Mouse (Mus musculus): ENCODE results near the gene Rgs16. TPM values are rescaled to one million over a fixed set of nuclear protein-coding genes. Genes with fewer than 3 reads are reported as not detected.

The Rgs16 gene
- polyA plus RNA-seq, 1 experiment, result 0.44 TPM

DNA sequence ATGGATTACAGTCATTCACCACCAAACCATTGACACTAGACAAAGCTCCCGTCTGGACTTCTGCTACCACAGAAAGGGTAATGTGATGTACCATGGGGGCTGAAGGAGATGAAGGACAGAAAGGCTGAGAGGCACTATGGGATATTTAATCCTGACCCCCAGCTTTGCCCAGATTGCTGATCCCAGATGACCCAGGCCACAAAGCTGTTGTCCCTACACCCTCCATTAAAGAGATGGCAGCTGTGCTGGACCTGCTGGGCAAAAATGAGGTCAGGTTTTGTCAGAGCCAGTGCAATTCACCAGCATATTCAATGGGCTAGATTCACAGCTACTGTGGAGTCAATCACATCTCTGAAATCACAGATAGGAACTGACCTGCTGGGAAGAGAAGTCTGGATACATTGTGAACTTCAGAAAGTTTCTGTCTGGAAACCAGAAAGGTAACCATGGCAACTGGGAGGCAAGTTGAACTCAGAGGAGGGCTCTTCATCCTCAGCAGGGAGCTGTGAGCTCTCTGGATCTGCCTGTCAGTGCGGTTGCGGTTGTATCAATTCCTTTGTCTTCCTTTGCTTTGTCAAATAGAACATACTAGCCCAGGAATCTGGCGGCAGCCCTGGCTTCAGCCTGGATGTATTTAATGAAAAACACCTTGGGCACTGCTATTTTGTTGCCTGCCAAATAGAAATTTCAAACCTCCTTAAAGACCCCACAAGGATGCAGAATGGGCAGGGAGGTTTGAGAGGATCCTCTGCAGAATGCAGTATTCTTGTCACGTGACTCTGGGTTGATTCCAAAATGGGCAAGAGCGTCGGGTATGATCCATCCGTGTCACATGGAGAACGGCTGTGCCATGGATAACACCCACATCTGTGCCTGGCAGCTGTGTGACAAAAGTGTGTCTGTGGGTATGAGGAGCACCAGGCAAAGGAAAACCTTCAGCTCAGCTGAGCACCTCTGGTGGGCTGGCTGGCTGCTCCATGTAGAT lies 2.8 kb upstream of the Rgs16 start:
- Histone ChIP-seq H3K4me1 (ENCODE audit: control insufficient read depth, insufficient read depth, insufficient read length, low read length) (no peaks in the 10 kb centered on the region), H3K27ac (replicated peaks; ENCODE audit: low read depth, low read length) (no peak overlapping the region), H3K4me3 (ENCODE audit: insufficient read depth, low read depth, low read length) (no peak overlapping the region)

DNA sequence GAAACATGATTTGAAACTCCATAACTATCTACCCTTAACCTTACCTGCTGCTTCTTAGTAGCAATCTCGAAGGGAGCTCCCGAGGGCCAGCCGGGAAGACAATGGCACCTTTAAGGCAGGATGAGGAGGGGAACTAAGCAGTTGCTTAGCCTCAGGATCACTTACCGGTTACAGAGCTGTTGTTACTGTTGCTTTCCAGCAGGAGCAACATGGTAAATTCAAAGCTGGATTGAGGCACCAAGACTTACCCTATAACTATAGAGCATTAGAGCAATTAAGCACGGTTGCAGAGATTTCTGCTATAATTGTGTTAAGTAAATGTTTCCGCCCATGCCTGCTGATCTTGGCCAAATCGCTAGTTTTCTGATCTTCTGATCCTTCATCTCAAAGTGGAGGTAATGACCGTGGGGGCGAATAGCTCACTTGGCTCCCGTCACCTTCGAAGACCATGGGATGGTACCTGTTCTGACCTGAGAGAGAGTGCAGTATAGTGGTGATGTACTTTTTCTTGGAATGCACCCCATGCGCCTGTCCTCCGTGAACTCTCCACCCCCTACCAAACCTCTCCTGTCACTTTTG lies 623 bp upstream of the Rgs16 start:
- Histone ChIP-seq H3K27ac (replicated peaks; ENCODE audit: low read depth, low read length) (no peak overlapping the region), H3K4me1 (ENCODE audit: control insufficient read depth, insufficient read depth, insufficient read length, low read length) (no peaks in the 10 kb centered on the region), H3K4me3 (ENCODE audit: insufficient read depth, low read depth, low read length) (0 out of 2 replicates have a peak overlapping the region, but pooled peaks have one; percentile 39)

DNA sequence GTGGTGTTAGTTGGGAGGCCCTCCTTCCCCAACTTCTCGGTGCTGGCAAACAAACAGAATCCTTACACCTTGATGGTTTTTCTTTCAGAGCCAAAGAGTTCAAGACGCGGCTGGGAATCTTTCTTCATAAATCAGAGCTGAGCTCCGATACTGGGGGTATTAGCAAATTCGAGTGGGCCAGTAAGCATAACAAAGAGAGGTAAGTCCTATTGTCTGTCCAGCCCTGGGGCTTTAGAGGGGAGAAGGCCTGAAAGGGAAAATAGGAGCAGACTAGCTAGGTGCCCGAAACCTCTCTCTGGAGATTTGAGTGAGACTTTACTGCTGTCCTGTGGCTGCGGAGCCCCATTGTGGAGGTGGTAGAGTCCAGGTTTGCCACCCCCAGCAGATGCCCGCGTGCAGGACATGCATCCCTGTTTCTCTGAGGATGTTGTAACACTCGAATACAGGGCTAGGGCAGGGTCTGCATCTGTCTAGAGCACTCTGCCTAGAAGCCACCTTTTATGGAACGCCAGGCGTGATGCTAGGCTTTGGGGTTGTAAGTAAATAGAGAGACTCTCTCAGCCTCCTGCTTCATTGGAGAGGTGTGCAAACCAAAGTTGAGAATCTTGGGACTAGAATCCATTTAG lies 739 bp downstream of the Rgs16 start:
- Histone ChIP-seq H3K4me3 (ENCODE audit: insufficient read depth, low read depth, low read length) (peak overlapping the region; percentile 63), H3K4me1 (ENCODE audit: control insufficient read depth, insufficient read depth, insufficient read length, low read length) (no peaks in the 10 kb centered on the region), H3K27ac (replicated peaks; ENCODE audit: low read depth, low read length) (no peak overlapping the region)

DNA sequence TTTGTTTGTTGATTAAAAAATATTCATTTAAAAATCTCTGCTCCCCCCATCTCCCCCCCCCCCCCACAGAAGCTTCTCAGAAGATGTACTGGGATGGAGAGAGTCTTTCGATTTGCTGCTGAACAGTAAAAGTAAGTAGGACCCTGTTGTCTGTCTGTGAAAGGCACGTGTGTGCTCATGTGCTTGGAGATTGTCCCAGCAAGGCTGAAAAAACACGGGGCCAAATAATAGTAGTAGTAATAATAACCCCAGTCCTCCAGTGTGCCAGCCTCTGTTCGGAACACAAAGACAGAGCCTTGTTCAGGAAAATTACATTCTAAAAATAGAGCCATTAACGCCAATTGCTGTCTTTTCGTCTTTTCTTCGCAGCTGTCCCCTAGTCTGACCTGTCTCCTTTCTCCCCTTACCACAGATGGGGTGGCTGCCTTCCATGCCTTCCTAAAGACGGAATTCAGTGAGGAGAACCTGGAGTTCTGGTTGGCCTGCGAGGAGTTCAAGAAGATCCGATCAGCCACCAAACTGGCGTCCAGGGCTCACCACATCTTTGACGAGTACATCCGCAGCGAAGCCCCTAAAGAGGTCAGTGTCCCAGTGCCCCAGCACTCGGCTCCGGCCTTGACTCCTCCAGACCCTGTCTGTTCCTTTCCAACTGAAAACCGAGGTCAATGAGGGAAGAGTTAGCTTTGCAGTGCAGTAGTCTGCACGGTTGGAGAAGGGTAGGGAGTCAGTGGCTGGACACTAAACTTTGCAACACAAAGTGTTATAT lies 1.6 kb downstream of the Rgs16 start:
- H3K4me1 ChIP-seq (ENCODE audit: control insufficient read depth, insufficient read depth, insufficient read length, low read length), result no peaks in the 10 kb centered on the region
- no peak overlapping the region for H3K27ac ChIP-seq (replicated peaks; ENCODE audit: low read depth, low read length)
- H3K4me3 ChIP-seq (ENCODE audit: insufficient read depth, low read depth, low read length), result peak overlapping the region; percentile 21

DNA sequence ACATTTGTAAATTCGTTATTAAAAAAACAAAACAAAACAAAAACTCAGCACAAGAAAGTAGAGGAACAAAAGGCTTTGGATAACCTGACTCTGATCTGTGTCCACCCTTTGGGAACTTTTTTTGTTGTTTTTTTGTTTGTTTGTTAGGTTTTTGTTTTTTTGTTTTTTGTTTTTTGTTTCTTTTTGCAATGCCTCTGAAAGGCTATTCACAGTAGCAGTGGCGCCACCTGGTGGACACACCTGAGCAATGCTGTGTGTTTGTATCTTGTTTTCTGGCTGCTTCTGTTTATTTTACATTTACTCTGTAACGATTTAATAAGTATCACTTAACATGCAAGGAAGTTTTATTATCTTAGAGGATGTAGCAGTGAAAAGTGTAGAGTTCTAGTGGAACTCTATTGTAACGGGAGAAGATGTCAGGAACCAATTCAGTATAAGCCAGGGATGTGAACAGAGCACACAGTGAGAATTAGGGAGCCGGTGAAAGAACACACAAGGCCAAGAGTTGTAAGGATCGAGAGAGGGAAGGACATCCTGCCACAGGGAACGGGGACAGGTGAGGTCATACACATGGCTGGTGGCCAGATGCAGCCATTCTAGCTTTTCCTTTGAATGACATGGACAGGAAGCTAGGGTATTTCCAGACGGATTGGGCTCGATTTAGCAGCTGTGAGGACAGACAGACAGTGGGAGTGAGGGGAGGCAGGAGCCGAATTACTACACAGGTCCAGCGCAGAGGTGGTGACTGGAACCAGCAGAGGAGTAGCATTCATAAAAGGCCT lies 2.4 kb downstream of the Rgs16 start:
- H3K27ac ChIP-seq (replicated peaks; ENCODE audit: low read depth, low read length), result no peak overlapping the region
- no peaks in the 10 kb centered on the region for H3K4me1 ChIP-seq (ENCODE audit: control insufficient read depth, insufficient read depth, insufficient read length, low read length)
- no peak overlapping the region for H3K4me3 ChIP-seq (ENCODE audit: insufficient read depth, low read depth, low read length)

DNA sequence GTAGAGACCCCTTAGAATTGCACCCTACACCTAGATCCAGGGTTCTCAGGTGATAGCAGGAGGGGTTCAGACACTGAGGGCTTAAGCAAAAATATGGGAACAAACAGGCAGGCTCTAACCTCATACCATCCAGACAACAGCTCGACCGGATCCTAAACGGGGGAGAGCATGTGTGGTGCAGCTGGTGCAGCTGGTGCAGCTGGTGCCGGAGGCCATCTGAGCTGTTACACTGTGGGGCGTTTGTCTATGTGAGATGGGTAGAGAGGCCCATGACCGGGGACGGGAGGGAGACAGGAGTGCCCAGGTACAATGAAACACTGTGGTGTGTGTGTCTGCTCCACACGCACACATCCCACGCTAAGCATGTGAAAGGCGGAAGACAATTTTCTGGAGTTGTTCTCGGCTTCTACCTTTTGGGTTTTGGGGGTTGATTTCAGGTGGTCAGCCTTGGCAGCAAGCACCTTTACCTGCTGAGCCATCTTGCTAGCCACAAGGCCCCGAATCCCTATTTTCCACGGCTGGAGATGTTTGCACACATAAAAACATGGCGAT lies 6.0 kb downstream of the Rgs16 start:
- H3K4me1 ChIP-seq (ENCODE audit: control insufficient read depth, insufficient read depth, insufficient read length, low read length), result no peaks in the 10 kb centered on the region
- no peak overlapping the region for H3K4me3 ChIP-seq (ENCODE audit: insufficient read depth, low read depth, low read length)
- H3K27ac ChIP-seq (replicated peaks; ENCODE audit: low read depth, low read length), result no peak overlapping the region

DNA sequence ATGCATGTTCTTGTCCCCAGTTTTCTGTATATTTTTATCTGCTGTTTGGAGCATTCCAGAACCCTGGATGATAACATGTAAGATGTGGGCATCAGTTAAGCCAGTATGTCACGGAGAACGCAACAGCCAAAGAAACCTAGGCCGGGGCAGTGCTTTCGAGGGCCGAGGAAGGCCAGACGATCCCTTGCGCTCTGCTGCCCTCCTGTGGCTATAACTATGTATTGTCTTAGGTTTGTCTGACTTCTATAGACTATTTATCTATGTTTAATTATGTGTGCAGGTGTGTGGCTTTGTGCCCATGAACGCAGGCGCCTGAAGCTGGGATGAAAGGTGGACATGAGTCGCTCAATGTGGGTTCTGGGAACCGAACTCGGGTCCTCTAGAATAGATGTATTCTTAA lies 6.6 kb downstream of the Rgs16 start:
- Histone ChIP-seq H3K4me1 (ENCODE audit: control insufficient read depth, insufficient read depth, insufficient read length, low read length) (no peaks in the 10 kb centered on the region), H3K4me3 (ENCODE audit: insufficient read depth, low read depth, low read length) (no peak overlapping the region), H3K27ac (replicated peaks; ENCODE audit: low read depth, low read length) (no peak overlapping the region)

DNA sequence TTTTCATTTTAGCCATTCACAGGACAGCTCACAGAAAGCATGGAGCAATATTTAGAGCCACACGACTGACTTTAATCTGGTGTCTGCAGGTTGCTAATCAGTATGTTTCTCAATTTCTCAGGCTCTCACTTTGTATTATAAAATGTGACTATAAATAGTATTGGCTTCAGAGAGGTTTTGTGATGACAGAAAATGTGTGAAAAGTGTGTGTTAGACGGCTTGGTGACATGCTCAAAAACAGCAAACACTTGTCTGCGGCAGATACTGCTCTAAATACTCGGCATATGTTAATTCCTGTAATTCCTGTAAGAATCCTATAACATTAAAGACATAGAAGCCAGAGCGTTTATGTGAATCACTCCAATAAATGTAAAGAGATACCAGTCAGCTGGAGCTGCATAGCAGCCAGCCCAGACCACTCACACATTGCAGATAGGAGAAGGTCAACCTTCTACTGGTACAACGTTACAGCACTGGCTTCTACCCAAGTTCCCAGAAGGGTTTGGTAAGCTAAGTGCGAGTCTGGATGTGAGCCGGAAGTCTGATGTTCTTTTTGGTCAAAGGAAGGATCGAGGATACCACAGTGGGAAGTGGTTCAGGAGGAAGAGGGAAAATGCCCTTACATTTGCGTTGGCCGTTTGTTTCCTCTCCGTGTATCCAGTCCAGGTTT lies 7.8 kb downstream of the Rgs16 start:
- Histone ChIP-seq H3K4me3 (ENCODE audit: insufficient read depth, low read depth, low read length) (no peak overlapping the region), H3K27ac (replicated peaks; ENCODE audit: low read depth, low read length) (no peak overlapping the region), H3K4me1 (ENCODE audit: control insufficient read depth, insufficient read depth, insufficient read length, low read length) (no peaks in the 10 kb centered on the region)

DNA sequence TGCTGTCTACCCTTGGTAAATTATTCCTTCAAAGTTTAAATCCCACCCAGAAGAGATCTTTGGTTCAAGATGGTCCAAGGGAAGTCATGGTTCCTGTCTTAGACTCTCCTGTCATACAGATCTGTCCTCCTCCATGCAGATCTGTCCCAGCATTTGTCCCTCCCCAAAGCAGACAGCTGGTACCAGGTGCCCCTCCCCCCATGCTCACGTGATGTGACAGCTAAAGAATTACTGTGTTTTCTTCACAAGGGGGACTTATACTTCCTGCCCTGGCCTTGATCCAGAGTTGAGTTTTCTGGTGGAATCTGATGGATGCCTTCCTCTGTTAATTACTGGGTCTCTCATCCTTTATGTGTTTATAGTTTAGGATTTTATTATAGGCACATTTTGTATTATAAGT lies 8.4 kb downstream of the Rgs16 start:
- no peak overlapping the region for H3K4me3 ChIP-seq (ENCODE audit: insufficient read depth, low read depth, low read length)
- H3K27ac ChIP-seq (replicated peaks; ENCODE audit: low read depth, low read length), result no peak overlapping the region
- no peaks in the 10 kb centered on the region for H3K4me1 ChIP-seq (ENCODE audit: control insufficient read depth, insufficient read depth, insufficient read length, low read length)

DNA sequence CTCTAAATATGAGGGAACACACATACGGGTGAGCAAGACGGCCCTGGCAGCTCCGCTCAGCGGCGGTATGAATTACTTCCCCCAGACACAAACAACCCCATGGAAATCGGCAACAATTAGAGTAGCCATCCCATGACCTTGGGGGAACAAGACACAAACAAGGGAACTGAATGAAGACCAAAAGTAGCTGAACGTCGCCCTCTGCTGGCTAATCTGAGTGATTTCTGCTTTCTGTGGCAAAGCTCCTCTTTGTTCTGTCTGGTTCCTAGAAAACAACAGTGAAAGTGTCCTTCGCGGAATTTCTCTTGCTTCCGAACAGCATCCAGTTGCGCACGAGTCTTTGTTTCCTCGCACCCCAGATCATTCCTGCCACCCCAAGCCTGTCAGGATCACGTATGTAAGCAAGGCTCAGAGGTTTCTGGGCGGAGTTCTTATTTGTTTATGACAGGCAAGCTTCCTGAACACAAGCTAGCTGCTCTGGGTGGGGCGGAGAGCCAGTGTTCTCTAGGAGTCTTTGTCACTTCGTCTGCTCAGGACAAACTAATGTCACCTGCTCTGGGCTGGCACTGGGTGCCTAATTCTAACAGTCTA lies 9.2 kb downstream of the Rgs16 start, which contains the start of gene Rnasel:
Gene Rnasel, plus strand, starts transcription at position 216 of the 591 bp plus-strand sequence.
- Histone ChIP-seq H3K4me3 (ENCODE audit: insufficient read depth, low read depth, low read length) (peak within 1 kb of the TSS; percentile 56), H3K4me1 (ENCODE audit: control insufficient read depth, insufficient read depth, insufficient read length, low read length) (no peaks in the 10 kb centered on the region), H3K27ac (replicated peaks; ENCODE audit: low read depth, low read length) (no peak within 1 kb of the TSS)

DNA sequence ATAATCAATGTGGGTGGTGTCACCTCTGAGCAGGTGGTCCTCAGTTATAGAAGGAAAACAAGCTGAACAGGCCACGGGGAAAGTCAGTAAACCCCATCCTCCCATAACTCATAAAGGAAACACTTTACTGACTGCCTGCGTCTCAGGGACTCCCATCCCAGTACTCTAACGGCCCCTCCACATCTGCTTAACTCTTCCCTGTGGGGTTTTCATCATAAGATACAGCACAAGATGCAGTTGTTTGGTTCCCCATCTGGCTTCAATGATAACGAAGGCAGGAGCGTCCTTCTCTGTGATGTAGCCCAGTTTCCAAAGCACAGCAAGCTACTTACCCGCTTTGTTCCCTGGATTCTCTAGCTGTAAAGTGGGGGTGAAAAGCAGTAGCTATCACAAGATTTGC lies 9.9 kb downstream of the Rgs16 start:
- 0 out of 2 replicates have a peak overlapping the region, but pooled peaks have one; percentile 52 for H3K4me3 ChIP-seq (ENCODE audit: insufficient read depth, low read depth, low read length)
- no peaks in the 10 kb centered on the region for H3K4me1 ChIP-seq (ENCODE audit: control insufficient read depth, insufficient read depth, insufficient read length, low read length)
- no peak overlapping the region for H3K27ac ChIP-seq (replicated peaks; ENCODE audit: low read depth, low read length)

DNA sequence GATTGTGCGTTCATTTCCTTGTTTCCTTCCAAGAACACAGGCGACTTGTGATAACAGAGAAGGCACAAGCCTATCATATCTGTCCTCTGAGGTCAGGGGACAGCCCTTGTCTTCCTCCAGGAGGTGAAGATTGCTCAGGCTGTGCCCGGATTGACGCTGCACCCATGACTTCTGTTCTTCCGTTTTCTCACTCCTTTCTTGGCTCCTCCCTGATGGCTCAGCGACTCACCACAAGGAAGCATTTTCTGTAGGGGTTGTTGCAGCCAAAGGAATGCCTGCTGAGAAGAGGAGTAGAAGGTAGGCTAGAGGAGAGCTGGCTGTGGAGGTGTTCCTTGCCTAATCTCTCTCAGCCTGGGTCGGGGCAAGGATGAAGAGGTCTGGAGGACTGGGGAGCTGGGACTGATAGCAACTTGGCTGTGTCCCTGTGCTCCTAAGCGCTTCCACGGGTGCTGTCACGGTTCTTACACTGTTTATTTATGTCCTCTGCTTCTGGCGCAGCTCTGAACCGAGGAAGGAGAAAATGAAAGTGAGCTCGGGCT lies 11.7 kb downstream of the Rgs16 start:
- Histone ChIP-seq H3K4me1 (ENCODE audit: control insufficient read depth, insufficient read depth, insufficient read length, low read length) (no peaks in the 10 kb centered on the region), H3K27ac (replicated peaks; ENCODE audit: low read depth, low read length) (peak overlapping the region; percentile 22; the same call in 1 of the 2 replicates), H3K4me3 (ENCODE audit: insufficient read depth, low read depth, low read length) (peak overlapping the region; percentile 58)

DNA sequence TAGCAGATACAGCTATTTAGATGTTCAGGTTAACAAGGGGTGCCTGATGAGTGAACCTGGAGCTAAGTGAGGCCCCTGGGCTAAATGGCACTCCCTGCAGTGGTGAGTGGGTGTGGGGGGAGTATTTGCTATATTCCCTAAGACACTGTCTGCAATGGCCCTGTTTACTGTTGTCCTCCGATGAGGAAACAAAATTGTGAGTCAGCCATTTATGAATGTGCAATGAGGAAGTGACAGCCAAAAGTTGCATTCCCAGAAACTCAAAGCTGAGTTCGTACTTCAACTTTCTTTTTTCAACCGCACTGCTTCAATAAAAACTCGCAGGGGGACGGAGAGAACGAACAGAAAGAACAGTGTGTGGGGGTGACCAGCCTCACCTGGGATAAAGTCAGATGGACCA lies 12.4 kb downstream of the Rgs16 start:
- H3K4me1 ChIP-seq (ENCODE audit: control insufficient read depth, insufficient read depth, insufficient read length, low read length), result no peaks in the 10 kb centered on the region
- peak overlapping the region; percentile 22; the same call in 1 of the 2 replicates for H3K27ac ChIP-seq (replicated peaks; ENCODE audit: low read depth, low read length)
- H3K4me3 ChIP-seq (ENCODE audit: insufficient read depth, low read depth, low read length), result peak overlapping the region; percentile 58

Data from brown adipose tissue, adult 24 weeks (tissue).